Mouse (Mus musculus): ENCODE measurements around the gene Cdk20. TPM values are rescaled to one million over a fixed set of nuclear protein-coding genes. Genes with fewer than 3 reads are reported as not detected.

The Cdk20 gene
- polyA plus RNA-seq (2015; fragmentation: Nextera tagmentation; extraction: Ambion mirVana): 4.5 and 4.8 TPM in 2 replicates

GRCm38 (mm10) chr13:64432017-64432995 is at the start of gene Cdk20:
Cdk20 (plus strand) TSS chr13:64432314.
- peak within 1 kb of the TSS; percentile 60 for H3K9ac ChIP-seq (replicated peaks)
- peak within 1 kb of the TSS; percentile 59 for H3K4me3 ChIP-seq (ENCODE audit: low read depth, low read length)
- DNase-seq: peak; percentile 88
- peak within 1 kb of the TSS; percentile 79 for H3K27ac ChIP-seq (ENCODE audit: low read depth)
- H3K4me1 ChIP-seq (ENCODE audit: insufficient read depth): peaks cover 13% of the 10 kb centered on the region; the same call in 1 of the 2 replicates
- H3K4me2 ChIP-seq (ENCODE audit: low read depth, low read length): peak within 1 kb of the TSS; percentile 86
- peak; percentile 99 for ATAC-seq
- peak; percentile 38 for TF ChIP-seq EP300 (IDR thresholded peaks at IDR 0.05; ENCODE audit: low read depth)
- peak; percentile 87 for TF ChIP-seq CTCF (IDR thresholded peaks at IDR 0.05; ENCODE audit: low read depth)
- no peaks in the 10 kb centered on the region for H3K27me3 ChIP-seq (ENCODE audit: insufficient read depth, low read length)
- no peaks in the 10 kb centered on the region for H3K36me3 ChIP-seq (replicated peaks; ENCODE audit: insufficient read depth, low read length)
- under 1% methylated on average over 57 of the region's 57 CpGs for WGBS (ENCODE audit: insufficient replicate concordance)
- no peaks in the 10 kb centered on the region for H3K9me3 ChIP-seq (ENCODE audit: low read length)

- Histone ChIP-seq H3K27ac (ENCODE audit: low read depth) (no peak overlapping the region), H3K4me1 (ENCODE audit: insufficient read depth) (0 out of 2 replicates have a peak, but pooled peaks cover 6% of the 10 kb centered on the region), H3K36me3 (replicated peaks; ENCODE audit: insufficient read depth, low read length) (no peaks in the 10 kb centered on the region), H3K27me3 (ENCODE audit: insufficient read depth, low read length) (no peaks in the 10 kb centered on the region), H3K9ac (replicated peaks) (no peak overlapping the region), H3K4me3 (ENCODE audit: low read depth, low read length) (no peak overlapping the region), H3K9me3 (ENCODE audit: low read length) (no peaks in the 10 kb centered on the region), H3K4me2 (ENCODE audit: low read depth, low read length) (no peak overlapping the region)
- no peak for ATAC-seq
- 66% methylated on average over 3 of the region's 3 CpGs for WGBS (ENCODE audit: insufficient replicate concordance)
- no peak for DNase-seq
- TF ChIP-seq EP300 (IDR thresholded peaks at IDR 0.05; ENCODE audit: low read depth): no peak
- TF ChIP-seq CTCF (IDR thresholded peaks at IDR 0.05; ENCODE audit: low read depth): no peak
Measured at GRCm38 (mm10) chr13:64384937-64385336, 47.2 kb upstream of the Cdk20 start.

DNA sequence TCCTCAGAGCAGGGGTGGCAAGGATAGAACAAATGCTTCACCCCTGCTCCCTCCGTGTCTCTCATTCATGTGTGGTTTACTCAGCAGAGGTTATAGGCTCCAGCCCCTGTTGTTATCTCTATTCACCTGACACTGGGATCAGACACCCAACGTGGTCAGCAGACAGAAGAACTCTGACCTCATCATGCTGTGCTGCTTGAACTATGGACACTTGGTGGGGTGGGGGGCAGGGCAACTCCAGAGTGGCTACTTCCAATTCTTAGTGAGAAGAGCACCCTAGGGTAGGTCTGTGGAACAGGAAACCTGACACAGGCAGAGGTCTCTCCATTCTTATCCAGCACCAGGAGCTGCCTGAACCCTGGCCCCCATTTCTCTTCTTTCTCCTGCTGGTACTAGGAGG is 46.1 kb upstream of the Cdk20 start:
- Histone ChIP-seq H3K4me2 (ENCODE audit: low read depth, low read length) (no peak overlapping the region), H3K36me3 (replicated peaks; ENCODE audit: insufficient read depth, low read length) (no peaks in the 10 kb centered on the region), H3K4me3 (ENCODE audit: low read depth, low read length) (no peak overlapping the region), H3K9ac (replicated peaks) (no peak overlapping the region), H3K27ac (ENCODE audit: low read depth) (peak overlapping the region; percentile 79), H3K4me1 (ENCODE audit: insufficient read depth) (0 out of 2 replicates have a peak, but pooled peaks cover 6% of the 10 kb centered on the region), H3K27me3 (ENCODE audit: insufficient read depth, low read length) (no peaks in the 10 kb centered on the region), H3K9me3 (ENCODE audit: low read length) (no peaks in the 10 kb centered on the region)
- TF ChIP-seq EP300 (IDR thresholded peaks at IDR 0.05; ENCODE audit: low read depth): peak; percentile 69; the same call in 1 of the 2 replicates
- no peak for TF ChIP-seq CTCF (IDR thresholded peaks at IDR 0.05; ENCODE audit: low read depth)
- 17% methylated on average over 2 of the region's 2 CpGs for WGBS (ENCODE audit: insufficient replicate concordance)
- DNase-seq (peak; percentile 63), ATAC-seq (peak; percentile 93)

DNA sequence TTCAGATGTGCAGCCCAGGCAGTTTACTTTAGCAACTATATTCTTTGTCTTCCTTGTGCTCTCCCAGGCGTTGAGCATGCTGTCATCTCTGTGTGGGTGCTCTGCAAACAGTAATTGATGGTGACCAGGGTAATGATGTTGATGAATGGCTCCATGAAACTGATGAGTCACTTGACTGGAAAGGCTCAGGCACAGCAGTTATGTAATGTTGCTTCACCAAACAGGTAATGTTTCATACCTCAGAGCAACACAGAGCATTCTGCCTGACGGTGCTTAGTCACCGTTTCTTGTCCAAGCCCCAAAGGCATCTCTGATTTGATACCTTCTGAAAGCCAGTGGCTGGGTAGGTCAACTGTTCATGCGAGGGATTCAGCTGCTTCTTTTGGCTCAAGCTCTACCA is 43.7 kb upstream of the Cdk20 start:
- Histone ChIP-seq H3K9ac (replicated peaks) (no peak overlapping the region), H3K4me2 (ENCODE audit: low read depth, low read length) (no peak overlapping the region), H3K9me3 (ENCODE audit: low read length) (no peaks in the 10 kb centered on the region), H3K36me3 (replicated peaks; ENCODE audit: insufficient read depth, low read length) (no peaks in the 10 kb centered on the region), H3K4me3 (ENCODE audit: low read depth, low read length) (no peak overlapping the region), H3K27ac (ENCODE audit: low read depth) (peak overlapping the region; percentile 34; the same call in 1 of the 2 replicates), H3K27me3 (ENCODE audit: insufficient read depth, low read length) (no peaks in the 10 kb centered on the region), H3K4me1 (ENCODE audit: insufficient read depth) (0 out of 2 replicates have a peak, but pooled peaks cover 6% of the 10 kb centered on the region)
- peak; percentile 52 for ATAC-seq
- no peak for DNase-seq
- TF ChIP-seq CTCF (IDR thresholded peaks at IDR 0.05; ENCODE audit: low read depth): no peak
- TF ChIP-seq EP300 (IDR thresholded peaks at IDR 0.05; ENCODE audit: low read depth): peak; percentile 68
- 49% methylated on average over 4 of the region's 4 CpGs for WGBS (ENCODE audit: insufficient replicate concordance)

DNA sequence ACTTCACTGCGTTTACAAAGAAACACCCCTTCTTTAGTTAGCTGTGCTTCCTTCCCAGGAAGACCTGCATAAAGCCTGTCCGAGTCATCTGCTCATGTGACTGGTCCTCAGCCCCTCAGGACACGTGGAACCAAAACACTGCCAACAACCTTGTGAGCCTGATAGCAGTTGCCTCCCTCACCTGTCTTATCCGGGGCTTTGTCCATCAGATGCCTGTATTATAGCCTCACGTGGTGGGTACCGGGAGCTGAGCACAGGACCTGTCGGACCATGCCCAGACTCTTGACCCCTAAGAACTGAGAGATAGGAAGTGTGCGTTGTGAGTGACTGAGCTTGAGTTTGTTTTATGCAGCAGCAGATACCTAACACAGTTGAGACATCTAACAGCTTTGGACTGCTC is 35.1 kb upstream of the Cdk20 start:
- 60% methylated on average over 8 of the region's 8 CpGs for WGBS (ENCODE audit: insufficient replicate concordance)
- Histone ChIP-seq H3K4me1 (ENCODE audit: insufficient read depth) (peaks cover 10% of the 10 kb centered on the region), H3K27me3 (ENCODE audit: insufficient read depth, low read length) (no peaks in the 10 kb centered on the region), H3K27ac (ENCODE audit: low read depth) (no peak overlapping the region), H3K4me3 (ENCODE audit: low read depth, low read length) (no peak overlapping the region), H3K4me2 (ENCODE audit: low read depth, low read length) (no peak overlapping the region), H3K9ac (replicated peaks) (no peak overlapping the region), H3K36me3 (replicated peaks; ENCODE audit: insufficient read depth, low read length) (no peaks in the 10 kb centered on the region), H3K9me3 (ENCODE audit: low read length) (no peaks in the 10 kb centered on the region)
- ATAC-seq (no peak), DNase-seq (no peak)
- TF ChIP-seq CTCF (IDR thresholded peaks at IDR 0.05; ENCODE audit: low read depth) (no peak), EP300 (IDR thresholded peaks at IDR 0.05; ENCODE audit: low read depth) (no peak)

GRCm38 (mm10) chr13:64398065-64398464 is 34.0 kb upstream of the Cdk20 start:
- no peak overlapping the region for H3K9ac ChIP-seq (replicated peaks)
- ATAC-seq (peak; percentile 21), DNase-seq (no peak)
- H3K4me3 ChIP-seq (ENCODE audit: low read depth, low read length): no peak overlapping the region
- WGBS (ENCODE audit: insufficient replicate concordance): 88% methylated on average over 1 of the region's 1 CpGs
- H3K4me1 ChIP-seq (ENCODE audit: insufficient read depth): peaks cover 21% of the 10 kb centered on the region
- peak overlapping the region; percentile 52 for H3K27ac ChIP-seq (ENCODE audit: low read depth)
- H3K36me3 ChIP-seq (replicated peaks; ENCODE audit: insufficient read depth, low read length): no peaks in the 10 kb centered on the region
- H3K27me3 ChIP-seq (ENCODE audit: insufficient read depth, low read length): no peaks in the 10 kb centered on the region
- no peak overlapping the region for H3K4me2 ChIP-seq (ENCODE audit: low read depth, low read length)
- H3K9me3 ChIP-seq (ENCODE audit: low read length): no peaks in the 10 kb centered on the region
- TF ChIP-seq CTCF (IDR thresholded peaks at IDR 0.05; ENCODE audit: low read depth): no peak
- peak; percentile 80 for TF ChIP-seq EP300 (IDR thresholded peaks at IDR 0.05; ENCODE audit: low read depth)
